In the genomic region with DNA sequence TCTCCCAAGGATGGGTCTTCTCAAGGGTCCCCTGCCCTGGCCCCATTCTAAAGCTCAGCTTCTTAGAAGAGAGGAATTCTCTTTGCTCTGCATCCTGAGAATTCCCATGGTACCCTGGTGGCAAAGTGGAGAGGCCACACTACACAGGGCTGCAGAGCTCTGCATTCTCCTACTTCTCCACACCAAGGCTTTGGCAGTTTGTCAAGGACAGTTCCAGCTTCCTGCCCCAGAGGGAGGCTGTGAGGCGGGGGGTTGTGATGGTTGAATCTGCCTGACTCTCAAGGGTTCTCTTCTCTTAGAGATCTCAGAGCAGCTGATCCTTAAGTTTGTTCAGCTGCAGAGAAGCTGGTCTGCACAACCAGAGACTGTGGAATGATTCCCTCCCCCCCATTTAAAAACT, we compare ENCODE assay signal across 18 mouse cellular contexts. TPM values are rescaled to one million over a fixed set of nuclear protein-coding genes. Genes with fewer than 3 reads are reported as not detected.
DNase-seq lines count a peak whose midpoint lies in the region; ATAC-seq lines count a peak whose summit lies in the region.
"Had no signal": no experiment of that assay in that cellular context is flagged by ENCODE, and none has a peak within 500 bp of the region (broad histone marks: within the 10 kb centered on the region; RNA-seq: fewer than 3 reads in every experiment).

No protein-coding gene starts in this region.

- H3K9me3 ChIP-seq in forebrain, embryonic 10.5 days, result no peaks in the 10 kb centered on the region; the same call in 1 of the 2 replicates
- H3K9me3 ChIP-seq in forebrain, embryonic 16.5 days (ENCODE audit: control insufficient read depth, low read length), result no peaks in the 10 kb centered on the region
- H3K9me3 ChIP-seq in kidney, embryonic 14.5 days (ENCODE audit: control insufficient read depth, low read length), result no peaks in the 10 kb centered on the region
- no peaks in the 10 kb centered on the region for H3K9me3 ChIP-seq in limb, embryonic 10.5 days (replicated peaks)
- H3K9me3 ChIP-seq: embryonic facial prominence, embryonic 10.5 days; heart, embryonic 15.5 days; limb, embryonic 12.5 days; neural tube, embryonic 12.5 days had no signal

- no peaks in the 10 kb centered on the region for H3K27me3 ChIP-seq in forebrain, embryonic 10.5 days (ENCODE audit: poor library complexity, severe bottlenecking)
- H3K27me3 ChIP-seq in forebrain, embryonic 16.5 days (replicated peaks; ENCODE audit: control insufficient read depth, insufficient read depth, low read length), result no peaks in the 10 kb centered on the region
- H3K27me3 ChIP-seq in kidney, embryonic 14.5 days (ENCODE audit: control insufficient read depth, insufficient read depth, low read length), result no peaks in the 10 kb centered on the region
- H3K27me3 ChIP-seq in limb, embryonic 10.5 days (ENCODE audit: low read depth, poor library complexity, severe bottlenecking), result peaks cover 9% of the 10 kb centered on the region; the same call in 1 of the 2 replicates
- H3K27me3 ChIP-seq: heart, embryonic 15.5 days; neural tube, embryonic 12.5 days had no signal

- no peak for DNase-seq in forebrain, embryonic 10.5 days (ENCODE audit: extremely low spot score, low spot score)
- peak; percentile 39 for DNase-seq in kidney, postnatal 10 days
- peak; percentile 64 for DNase-seq in ovary, adult 18-20 months (ENCODE audit: low spot score)
- no peak for DNase-seq in ovary, postnatal 14 days (ENCODE audit: low spot score)
- no peak for DNase-seq in limb, embryonic 10.5 days (ENCODE audit: low spot score)
- no peak for DNase-seq in cerebellum, adult 8-10 months
- DNase-seq: cerebellum, postnatal 36 days; kidney, adult 8-10 months; retina, postnatal 1 day had no signal

- peaks cover 77% of the 10 kb centered on the region for H3K36me3 ChIP-seq in forebrain, embryonic 10.5 days (replicated peaks)
- H3K36me3 ChIP-seq in forebrain, embryonic 16.5 days (ENCODE audit: control insufficient read depth, insufficient read depth), result peaks cover 3% of the 10 kb centered on the region; the same call in 1 of the 2 replicates
- no peaks in the 10 kb centered on the region for H3K36me3 ChIP-seq in kidney, embryonic 14.5 days (ENCODE audit: control insufficient read depth, insufficient read depth, low read length)
- H3K36me3 ChIP-seq in limb, embryonic 10.5 days, result peaks cover 30% of the 10 kb centered on the region
- H3K36me3 ChIP-seq: heart, embryonic 15.5 days; neural tube, embryonic 12.5 days had no signal

- H3K4me1 ChIP-seq in forebrain, embryonic 10.5 days, result peaks cover 49% of the 10 kb centered on the region
- H3K4me1 ChIP-seq in forebrain, embryonic 16.5 days (replicated peaks; ENCODE audit: control insufficient read depth, insufficient read depth, low read length), result peaks cover 13% of the 10 kb centered on the region
- H3K4me1 ChIP-seq in kidney, embryonic 14.5 days (ENCODE audit: control insufficient read depth, insufficient read depth, low read length), result no peaks in the 10 kb centered on the region
- peaks cover 5% of the 10 kb centered on the region for H3K4me1 ChIP-seq in limb, embryonic 10.5 days
- H3K4me1 ChIP-seq: neural tube, embryonic 12.5 days had no signal

- no peak overlapping the region for H3K9ac ChIP-seq in forebrain, embryonic 16.5 days (replicated peaks; ENCODE audit: low read depth, low read length)
- H3K9ac ChIP-seq in kidney, embryonic 14.5 days (ENCODE audit: low read depth, low read length), result no peak overlapping the region
- H3K9ac ChIP-seq: heart, embryonic 15.5 days; hindbrain, embryonic 14.5 days; limb, embryonic 12.5 days; liver, embryonic 14.5 days; neural tube, embryonic 12.5 days had no signal

- H3K4me2 ChIP-seq in forebrain, embryonic 16.5 days (ENCODE audit: low read length), result no peak overlapping the region
- H3K4me2 ChIP-seq in kidney, embryonic 14.5 days (replicated peaks; ENCODE audit: low read depth, low read length), result no peak overlapping the region
- H3K4me2 ChIP-seq: heart, embryonic 15.5 days; hindbrain, embryonic 14.5 days; limb, embryonic 12.5 days; neural tube, embryonic 12.5 days had no signal

- H3K4me3 ChIP-seq in forebrain, embryonic 10.5 days, result no peak overlapping the region
- H3K4me3 ChIP-seq in forebrain, embryonic 16.5 days (replicated peaks; ENCODE audit: low read length), result no peak overlapping the region
- H3K4me3 ChIP-seq in kidney, embryonic 14.5 days (ENCODE audit: low read length), result no peak overlapping the region
- H3K4me3 ChIP-seq in limb, embryonic 10.5 days, result no peak overlapping the region
- H3K4me3 ChIP-seq: embryonic facial prominence, embryonic 10.5 days; erythroblast, embryonic 14.5 days; heart, embryonic 15.5 days; limb, embryonic 12.5 days; neural tube, embryonic 12.5 days had no signal

- 92% methylated on average over 1 of the region's 1 CpGs for WGBS in forebrain, embryonic 10.5 days
- 68% methylated on average over 1 of the region's 1 CpGs for WGBS in forebrain, embryonic 16.5 days
- 73% methylated on average over 1 of the region's 1 CpGs for WGBS in kidney, embryonic 14.5 days
- 88% methylated on average over 1 of the region's 1 CpGs for WGBS in limb, embryonic 10.5 days

- peak overlapping the region; percentile 62; the same call in 1 of the 2 replicates for H3K27ac ChIP-seq in forebrain, embryonic 10.5 days
- H3K27ac ChIP-seq in forebrain, embryonic 16.5 days (ENCODE audit: low read length), result no peak overlapping the region
- H3K27ac ChIP-seq in kidney, embryonic 14.5 days (ENCODE audit: low read depth, low read length), result no peak overlapping the region
- H3K27ac ChIP-seq in limb, embryonic 10.5 days, result no peak overlapping the region
- H3K27ac ChIP-seq: embryonic facial prominence, embryonic 10.5 days; heart, embryonic 15.5 days; hindbrain, embryonic 14.5 days; limb, embryonic 12.5 days; liver, embryonic 14.5 days; neural tube, embryonic 12.5 days had no signal

- ATAC-seq in forebrain, embryonic 16.5 days, result no peak
- ATAC-seq in kidney, embryonic 14.5 days (ENCODE audit: low FRiP score, low TSS enrichment), result no peak

RNA-seq across cellular contexts. Expression of gene Tnfrsf19, which starts 23.9 kb away (rescaled TPM):
- 102 and 110 TPM in 2 replicates for polyA plus RNA-seq in forebrain, embryonic 10.5 days (2016; fragmentation: Nextera tagmentation; extraction: Ambion mirVana)
- 49.1 and 56.3 TPM in 2 replicates for polyA plus RNA-seq in forebrain, embryonic 16.5 days (2015; fragmentation: Nextera tagmentation; extraction: Ambion mirVana)
- 19.7 and 23.2 TPM in 2 replicates for polyA plus RNA-seq in kidney, embryonic 14.5 days (2014; fragmentation: Nextera tagmentation; extraction: Ambion mirVana)
- 26.7 and 30.9 TPM in 2 replicates for polyA plus RNA-seq in limb, embryonic 10.5 days (2016; fragmentation: Nextera tagmentation; extraction: Ambion mirVana)
- polyA plus RNA-seq: erythroblast, embryonic 14.5 days had no signal

Comparison
In these comparisons a context has a peak if more than half of its experiments do, and no peak if none do; other contexts are left out.
1. DNase-seq: peak in kidney, postnatal 10 days (single experiment) and ovary, adult 18-20 months (single experiment); none in forebrain, embryonic 10.5 days (single experiment), ovary, postnatal 14 days (single experiment), limb, embryonic 10.5 days (single experiment) and cerebellum, adult 8-10 months (single experiment).